Comparison of ENCODE assay signal across 8 mouse cellular contexts in genomic region chr19:45812673-45813252, GRCm38 (mm10). TPM values are rescaled to one million over a fixed set of nuclear protein-coding genes. Genes with fewer than 3 reads are reported as not detected.
DNase-seq lines count a peak whose midpoint lies in the region; ATAC-seq lines count a peak whose summit lies in the region.

No protein-coding gene starts in this region.

- no peak for ATAC-seq in heart, embryonic 13.5 days (ENCODE audit: extremely low read depth, insufficient number of reproducible peaks, low FRiP score, low TSS enrichment)
- ATAC-seq in midbrain, embryonic 11.5 days (ENCODE audit: low FRiP score) = 0 out of 2 replicates have a peak, but pooled peaks have one; percentile 49

- peaks cover 37% of the 10 kb centered on the region for H3K4me1 ChIP-seq in heart, embryonic 13.5 days
- peaks cover 55% of the 10 kb centered on the region for H3K4me1 ChIP-seq in hindbrain, embryonic 10.5 days (replicated peaks)
- H3K4me1 ChIP-seq in midbrain, embryonic 11.5 days (ENCODE audit: control insufficient read depth, insufficient read depth, low read length) = peaks cover 24% of the 10 kb centered on the region

- peak overlapping the region; percentile 40; the same call in 1 of the 2 replicates for H3K4me3 ChIP-seq in heart, embryonic 13.5 days
- peak overlapping the region; percentile 47 for H3K4me3 ChIP-seq in hindbrain, embryonic 10.5 days
- H3K4me3 ChIP-seq in midbrain, embryonic 11.5 days (ENCODE audit: low read depth, low read length) = peak overlapping the region; percentile 13; the same call in 1 of the 2 replicates

- H3K27me3 ChIP-seq in heart, embryonic 13.5 days (replicated peaks) = peaks cover 49% of the 10 kb centered on the region
- peaks cover 51% of the 10 kb centered on the region for H3K27me3 ChIP-seq in hindbrain, embryonic 10.5 days (ENCODE audit: insufficient read depth, poor library complexity, severe bottlenecking)
- peaks cover 7% of the 10 kb centered on the region; the same call in 1 of the 2 replicates for H3K27me3 ChIP-seq in midbrain, embryonic 11.5 days (ENCODE audit: control insufficient read depth, insufficient read depth, low read length)

- no peak overlapping the region for H3K9ac ChIP-seq in heart, embryonic 13.5 days
- H3K9ac ChIP-seq in midbrain, embryonic 11.5 days (ENCODE audit: low read length) = no peak overlapping the region

- WGBS in heart, embryonic 13.5 days = 17% methylated on average over 8 of the region's 8 CpGs
- WGBS in hindbrain, embryonic 10.5 days = 18% methylated on average over 8 of the region's 8 CpGs
- WGBS in midbrain, embryonic 11.5 days = 20% methylated on average over 8 of the region's 8 CpGs

- DNase-seq in heart, adult 9 months (ENCODE audit: low spot score in 2 of 2) = no peak
- DNase-seq in Muller cell, postnatal 12 days (ENCODE audit: inconsistent ontology term) = peak; percentile 19
- DNase-seq in hindbrain, embryonic 10.5 days (ENCODE audit: low spot score) = no peak
- peak; percentile 84 for DNase-seq in midbrain, embryonic 11.5 days (ENCODE audit: low spot score, missing footprints)
- no peak for DNase-seq in thymus, postnatal 10 days (ENCODE audit: low spot score in 2 of 2)
- no peak for DNase-seq in urinary bladder, adult 18-20 months (ENCODE audit: low spot score in 2 of 2)
- no peak for DNase-seq in cerebellum, postnatal 4 days (ENCODE audit: low spot score in 2 of 2)

- peak overlapping the region; percentile 68 for H3K4me2 ChIP-seq in heart, embryonic 13.5 days
- peak overlapping the region; percentile 39 for H3K4me2 ChIP-seq in midbrain, embryonic 11.5 days

- 0 out of 2 replicates have a peak, but pooled peaks cover 5% of the 10 kb centered on the region for H3K36me3 ChIP-seq in heart, embryonic 13.5 days
- H3K36me3 ChIP-seq in hindbrain, embryonic 10.5 days = no peaks in the 10 kb centered on the region
- no peaks in the 10 kb centered on the region for H3K36me3 ChIP-seq in midbrain, embryonic 11.5 days (ENCODE audit: control insufficient read depth, insufficient read depth, low read length)

- no peaks in the 10 kb centered on the region for H3K9me3 ChIP-seq in heart, embryonic 13.5 days
- no peaks in the 10 kb centered on the region for H3K9me3 ChIP-seq in hindbrain, embryonic 10.5 days
- no peaks in the 10 kb centered on the region for H3K9me3 ChIP-seq in midbrain, embryonic 11.5 days (ENCODE audit: control insufficient read depth, low read length)

- no peak overlapping the region for H3K27ac ChIP-seq in heart, embryonic 13.5 days (replicated peaks)
- no peak overlapping the region for H3K27ac ChIP-seq in hindbrain, embryonic 10.5 days
- no peak overlapping the region for H3K27ac ChIP-seq in midbrain, embryonic 11.5 days (ENCODE audit: low read depth, low read length)

RNA-seq across cellular contexts. Expression of gene Kcnip2, which starts 3.1 kb away (rescaled TPM):
- 0.66 and 0.76 TPM in 2 replicates for polyA plus RNA-seq in heart, embryonic 13.5 days (2015; fragmentation: Nextera tagmentation; extraction: Ambion mirVana)
- 0.71 and 0.77 TPM in 2 replicates for polyA plus RNA-seq in hindbrain, embryonic 10.5 days (2016; fragmentation: Nextera tagmentation; extraction: Ambion mirVana)
- 0.66 and 1.0 TPM in 2 replicates for polyA plus RNA-seq in midbrain, embryonic 11.5 days (2014; fragmentation: Nextera tagmentation; extraction: Ambion mirVana)

RNA-seq across cellular contexts. Expression of gene Mgea5, which starts 29.1 kb away (rescaled TPM):
- polyA plus RNA-seq in heart, embryonic 13.5 days (2015; fragmentation: Nextera tagmentation; extraction: Ambion mirVana) = 32.6 and 33.4 TPM in 2 replicates
- polyA plus RNA-seq in hindbrain, embryonic 10.5 days (2016; fragmentation: Nextera tagmentation; extraction: Ambion mirVana) = 60.0 and 60.8 TPM in 2 replicates
- 68.8 and 78.9 TPM in 2 replicates for polyA plus RNA-seq in midbrain, embryonic 11.5 days (2014; fragmentation: Nextera tagmentation; extraction: Ambion mirVana)

Comparison
In these comparisons a context has a peak if more than half of its experiments do, and no peak if none do; other contexts are left out.
1. DNase-seq: peak in Muller cell, postnatal 12 days (single experiment) and midbrain, embryonic 11.5 days (single experiment); none in heart, adult 9 months (0 of 2), hindbrain, embryonic 10.5 days (single experiment), thymus, postnatal 10 days (0 of 2), urinary bladder, adult 18-20 months (0 of 2) and cerebellum, postnatal 4 days (0 of 2).
2. Peak in every context shown above with its lines, with median percentiles within 50 percentile points of each other: H3K4me3 ChIP-seq.